Mouse (Mus musculus) liver, embryonic 16.5 days (tissue): ENCODE data around the gene 1700029I15Rik. TPM values are rescaled to one million over a fixed set of nuclear protein-coding genes. Genes with fewer than 3 reads are reported as not detected.
A peak's percentile ranks its signal among the peaks of the same experiment; 100 is the strongest.

Source experiments
- ATAC-seq: fragments of 200-750 bp; cut with Nextera tagmentation; 2 replicates; pipeline ENCODE4 v1.8.0; 2017; ENCODE audit warnings: low read depth, mild to moderate bottlenecking, moderate number of reproducible peaks, moderate library complexity
- H3K27ac ChIP-seq: fragments of 300-500 bp; sonication (generic); 2 replicates; pipeline ENCODE4 v1.5.1; 2014; ENCODE audit warnings: mild to moderate bottlenecking, low read length
- H3K27me3 ChIP-seq: fragments of 300-500 bp; sonication (generic); 2 replicates; pipeline ENCODE4 v1.6.1; 2014; ENCODE audit warnings: low read depth, low read length, mixed read lengths; ENCODE audit not compliant: control insufficient read depth, insufficient read depth
- H3K36me3 ChIP-seq: fragments of 300-500 bp; sonication (generic); 2 replicates; pipeline ENCODE4 v1.6.1; 2014; ENCODE audit warnings: mild to moderate bottlenecking; ENCODE audit not compliant: control insufficient read depth, insufficient read depth
- H3K4me1 ChIP-seq: fragments of 300-500 bp; sonication (generic); 2 replicates; pipeline ENCODE4 v1.6.1; 2014; ENCODE audit warnings: low read depth, low read length, mixed read lengths; ENCODE audit not compliant: control insufficient read depth
- H3K4me2 ChIP-seq: fragments of 300-500 bp; sonication (generic); 2 replicates; pipeline ENCODE4 v1.6.1; 2014; ENCODE audit warnings: low read depth, low read length, mixed read lengths
- H3K4me3 ChIP-seq: fragments of 300-500 bp; sonication (generic); 2 replicates; pipeline ENCODE4 v1.5.1; 2014; ENCODE audit warnings: low read depth, mild to moderate bottlenecking, low read length
- H3K9ac ChIP-seq: fragments of 300-500 bp; sonication (generic); 2 replicates; pipeline ENCODE4 v1.6.1; 2014; ENCODE audit warnings: low read depth, low read length
- H3K9me3 ChIP-seq: fragments of 300-500 bp; sonication (generic); replicated peaks from 2 replicates; pipeline ENCODE4 v1.6.1; 2016; ENCODE audit warnings: low read length; ENCODE audit not compliant: control insufficient read depth
- WGBS: fragments of 180-500 bp; shearing (Covaris S2); extraction: QIAGEN DNeasy Blood & Tissue Kit; methylation state at CpG from one replicate; pipeline ENCODE4 v1.1.7; 2014; ENCODE audit not compliant: insufficient replicate concordance; 5-methylcytosine and 5-hydroxymethylcytosine counted together
- polyA plus RNA-seq: library from polyadenylated mRNA; unstranded; fragments of >200 nt; fragmentation: Nextera tagmentation; extraction: Ambion mirVana; gene quantifications from 2 replicates; pipeline ENCODE4 v1.2.1, GENCODE M21; 2015

The 1700029I15Rik gene
- polyA plus RNA-seq, 1 experiment from 2014 or later, result 1.5 TPM

GRCm38 (mm10) chr2:92426426-92426825 is 44.1 kb downstream of the 1700029I15Rik start:
- H3K36me3 ChIP-seq, result peaks cover 33% of the 10 kb centered on the region
- no peak overlapping the region for H3K9ac ChIP-seq
- H3K4me3 ChIP-seq, result no peak overlapping the region
- no peaks in the 10 kb centered on the region for H3K9me3 ChIP-seq
- peaks cover 38% of the 10 kb centered on the region for H3K4me1 ChIP-seq
- WGBS, result 86% methylated on average over 3 of the region's 3 CpGs
- H3K4me2 ChIP-seq, result no peak overlapping the region
- H3K27me3 ChIP-seq, result no peaks in the 10 kb centered on the region
- no peak for ATAC-seq
- no peak overlapping the region for H3K27ac ChIP-seq

DNA sequence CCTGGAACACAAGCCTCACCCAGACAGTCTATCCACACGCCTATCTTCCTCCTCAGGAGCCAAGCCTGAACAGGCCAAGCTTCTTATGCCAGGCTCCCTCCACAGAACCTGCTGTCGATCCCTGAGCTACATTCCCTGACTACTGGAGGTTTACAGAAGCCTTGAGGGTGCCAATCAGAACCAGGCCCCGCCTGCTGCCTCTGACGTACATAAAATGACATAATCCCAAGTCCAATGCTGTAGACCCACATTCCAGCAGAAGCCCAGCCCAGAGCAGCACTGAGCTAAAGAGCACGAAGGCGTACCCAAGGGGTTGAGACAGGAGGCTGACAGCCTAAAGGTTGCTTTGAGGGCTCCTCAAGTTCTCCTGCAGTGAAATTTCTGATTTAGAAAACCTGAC is 45.5 kb downstream of the 1700029I15Rik start:
- Histone ChIP-seq H3K9me3 (no peaks in the 10 kb centered on the region), H3K36me3 (peaks cover 21% of the 10 kb centered on the region), H3K27me3 (no peaks in the 10 kb centered on the region), H3K4me2 (no peak overlapping the region), H3K4me1 (peaks cover 50% of the 10 kb centered on the region), H3K4me3 (no peak overlapping the region), H3K9ac (0 out of 2 replicates have a peak overlapping the region, but pooled peaks have one; percentile 12), H3K27ac (no peak overlapping the region)
- peak; percentile 67 for ATAC-seq
- 59% methylated on average over 6 of the region's 6 CpGs for WGBS

DNA sequence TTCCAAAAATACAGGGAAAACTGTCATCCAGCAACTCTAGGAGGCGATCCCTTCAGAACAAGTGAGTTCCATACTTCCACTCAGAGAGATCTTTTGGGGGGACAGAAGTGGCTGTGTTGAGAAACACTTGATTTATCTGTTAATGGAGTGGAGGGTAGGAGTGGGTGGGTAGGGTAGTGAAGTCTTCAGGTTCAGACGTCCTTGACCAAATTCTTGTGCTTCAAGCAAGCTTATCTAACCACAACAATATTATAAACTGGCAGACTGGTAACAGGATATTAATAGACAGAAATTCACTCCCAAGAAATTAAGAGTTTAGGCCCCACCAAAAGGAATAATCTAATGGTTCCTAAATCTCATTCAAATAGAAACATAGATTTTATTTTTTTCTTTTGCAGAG is 47.8 kb downstream of the 1700029I15Rik start:
- WGBS, result 50% methylated on average over 2 of the region's 2 CpGs
- Histone ChIP-seq H3K4me2 (no peak overlapping the region), H3K9me3 (no peaks in the 10 kb centered on the region), H3K4me1 (peaks cover 63% of the 10 kb centered on the region), H3K36me3 (peaks cover 7% of the 10 kb centered on the region; the same call in 1 of the 2 replicates), H3K4me3 (no peak overlapping the region), H3K27ac (no peak overlapping the region), H3K9ac (no peak overlapping the region), H3K27me3 (no peaks in the 10 kb centered on the region)
- no peak for ATAC-seq

DNA sequence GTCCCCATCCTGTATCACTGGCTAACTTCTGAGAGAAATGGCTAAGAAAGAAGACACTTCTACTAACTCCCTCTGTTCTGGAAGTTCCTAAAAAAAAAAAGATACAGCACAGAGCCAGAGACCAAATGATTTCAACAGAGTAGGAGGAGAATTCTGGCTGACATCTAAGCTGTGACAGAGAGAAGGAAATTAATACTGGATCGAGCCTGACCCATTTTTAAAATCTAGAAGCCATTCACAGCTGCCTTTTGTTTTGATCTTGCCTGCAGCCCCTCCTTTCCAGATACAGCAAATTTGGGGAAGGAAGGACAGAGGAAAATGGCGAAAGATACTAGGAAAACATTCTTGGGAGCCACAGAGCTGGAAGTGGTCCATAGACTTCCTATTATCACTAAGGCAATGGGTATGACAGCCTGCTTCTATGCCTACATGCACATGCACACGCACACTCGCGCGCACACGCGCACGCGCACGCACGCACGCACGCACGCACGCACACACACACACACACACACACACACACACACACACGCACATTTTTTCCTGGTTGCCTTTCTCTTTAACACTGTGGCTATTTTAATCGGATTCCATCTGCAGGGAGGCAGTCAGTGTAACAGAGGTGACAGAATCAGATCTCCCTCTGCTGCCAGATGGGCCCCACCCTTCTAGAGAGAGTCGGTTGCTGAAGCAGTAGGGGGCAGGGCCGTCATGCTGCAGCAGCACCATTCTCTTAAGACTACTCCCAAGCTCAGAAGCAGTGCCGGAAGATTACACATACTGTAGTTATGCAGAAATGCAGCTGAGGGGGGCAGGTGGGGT is 48.6 kb downstream of the 1700029I15Rik start:
- Histone ChIP-seq H3K4me3 (peak overlapping the region; percentile 82), H3K27me3 (no peaks in the 10 kb centered on the region), H3K27ac (peak overlapping the region; percentile 57), H3K4me2 (peak overlapping the region; percentile 98), H3K9ac (peak overlapping the region; percentile 36), H3K9me3 (no peaks in the 10 kb centered on the region), H3K4me1 (peaks cover 58% of the 10 kb centered on the region), H3K36me3 (0 out of 2 replicates have a peak, but pooled peaks cover 2% of the 10 kb centered on the region)
- ATAC-seq, result no peak
- WGBS, result 44% methylated on average over 21 of the region's 21 CpGs

GRCm38 (mm10) chr2:92431611-92432179 is 49.4 kb downstream of the 1700029I15Rik start:
- Histone ChIP-seq H3K36me3 (no peaks in the 10 kb centered on the region), H3K4me1 (peaks cover 58% of the 10 kb centered on the region), H3K4me3 (peak overlapping the region; percentile 82), H3K9ac (peak overlapping the region; percentile 36), H3K27me3 (no peaks in the 10 kb centered on the region), H3K9me3 (no peaks in the 10 kb centered on the region), H3K4me2 (peak overlapping the region; percentile 98), H3K27ac (peak overlapping the region; percentile 57)
- no peak for ATAC-seq
- 38% methylated on average over 11 of the region's 11 CpGs for WGBS

DNA sequence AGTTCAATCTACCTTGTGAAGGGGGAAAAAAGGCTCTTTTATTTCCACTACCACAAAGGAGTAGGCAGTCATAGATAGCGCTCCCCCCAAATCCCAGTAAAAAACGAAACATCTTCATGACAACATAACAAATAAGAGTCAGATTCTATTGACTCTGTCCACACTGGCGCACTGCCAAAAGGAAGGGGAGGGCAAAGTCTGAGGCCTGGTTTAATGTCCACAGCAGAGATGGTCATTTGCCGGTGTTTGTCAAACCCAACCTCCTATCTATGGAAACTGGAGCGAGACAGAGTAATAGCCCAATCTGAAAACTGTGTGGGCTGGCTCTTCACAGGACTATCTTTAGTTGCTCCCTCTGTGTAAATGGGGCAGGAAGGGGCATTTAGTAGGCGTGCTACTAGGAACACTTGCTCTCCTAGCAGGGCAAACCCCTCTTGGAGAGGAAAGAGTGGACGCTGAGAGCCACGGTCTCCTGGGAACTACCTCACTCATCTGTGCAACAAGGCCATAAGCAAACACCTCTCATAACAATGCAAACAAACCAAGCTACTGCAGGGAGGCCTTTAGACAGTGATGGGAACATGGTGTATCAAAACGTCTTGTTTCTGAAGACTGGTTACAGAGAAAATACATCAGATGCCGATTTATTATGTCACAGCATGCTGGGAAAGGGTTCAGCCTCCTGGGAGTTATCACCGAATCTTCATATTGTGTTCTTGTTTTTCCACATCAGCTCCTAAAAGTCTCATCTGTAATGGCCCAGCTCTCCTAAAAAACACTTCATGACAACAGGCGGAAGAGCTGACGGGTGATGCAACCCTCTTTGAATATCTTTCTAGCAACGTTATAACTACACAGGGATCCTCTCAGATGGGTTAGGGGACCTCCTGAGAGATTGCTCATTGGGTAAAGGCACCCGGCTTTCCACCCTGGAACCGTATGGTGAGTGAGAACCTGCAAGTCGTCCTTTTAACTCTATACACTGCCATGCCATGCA is 50.3 kb downstream of the 1700029I15Rik start:
- peak overlapping the region; percentile 57 for H3K27ac ChIP-seq
- no peaks in the 10 kb centered on the region for H3K9me3 ChIP-seq
- peak; percentile 2; the same call in 1 of the 2 replicates for ATAC-seq
- no peaks in the 10 kb centered on the region for H3K27me3 ChIP-seq
- peak overlapping the region; percentile 84 for H3K9ac ChIP-seq
- H3K4me3 ChIP-seq, result peak overlapping the region; percentile 82
- H3K4me2 ChIP-seq, result peak overlapping the region; percentile 98
- 38% methylated on average over 17 of the region's 17 CpGs for WGBS
- peaks cover 61% of the 10 kb centered on the region for H3K4me1 ChIP-seq
- H3K36me3 ChIP-seq, result no peaks in the 10 kb centered on the region

DNA sequence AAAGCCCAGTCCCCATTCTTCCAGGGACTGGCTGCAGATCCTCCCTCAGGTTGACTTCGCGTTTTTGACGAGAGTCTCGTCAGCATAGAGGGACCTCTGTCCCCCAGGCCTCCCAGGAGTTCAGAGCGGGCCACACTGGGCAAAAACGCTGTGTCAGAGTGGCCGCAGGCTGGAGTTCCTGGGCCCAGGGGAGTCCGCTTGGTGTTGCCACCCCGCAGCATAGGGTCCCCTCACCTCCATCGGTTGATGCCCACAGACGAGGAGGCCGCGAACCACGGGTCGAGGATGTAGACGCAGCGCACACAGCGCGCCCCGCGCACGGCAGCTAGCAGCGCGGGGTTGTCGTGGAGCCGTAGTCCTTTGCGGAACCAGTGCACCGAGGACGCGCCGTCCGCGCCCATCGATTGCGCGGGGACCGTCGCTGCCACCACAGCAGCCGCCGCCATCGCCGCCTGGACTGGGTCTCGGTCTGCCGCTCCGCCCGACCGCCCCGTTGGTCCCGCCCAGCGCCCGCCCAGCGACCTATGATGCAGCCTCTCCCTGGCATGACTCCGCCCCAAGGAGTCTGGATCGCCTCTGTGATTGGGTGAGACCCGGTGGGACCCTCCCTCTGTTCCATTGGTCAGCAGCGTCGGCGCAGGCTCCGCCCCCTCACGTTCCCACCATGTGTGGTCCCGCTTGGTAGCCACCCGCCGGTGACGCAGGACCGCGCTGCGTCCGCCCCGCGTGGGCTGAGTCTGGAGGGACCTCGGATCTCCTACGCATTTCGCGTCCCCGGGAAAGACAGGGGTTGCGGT is 51.4 kb downstream of the 1700029I15Rik start, which contains the start of gene Cry2:
Gene Cry2, minus strand, starts transcription at position 466 of the 797 bp plus-strand sequence.
- H3K27ac ChIP-seq, result peak within 1 kb of the TSS; percentile 57
- peak; percentile 97 for ATAC-seq
- peaks cover 56% of the 10 kb centered on the region for H3K4me1 ChIP-seq
- peak within 1 kb of the TSS; percentile 82 for H3K4me3 ChIP-seq
- peak within 1 kb of the TSS; percentile 84 for H3K9ac ChIP-seq
- no peaks in the 10 kb centered on the region for H3K27me3 ChIP-seq
- peak within 1 kb of the TSS; percentile 98 for H3K4me2 ChIP-seq
- no peaks in the 10 kb centered on the region for H3K9me3 ChIP-seq
- WGBS, result under 1% methylated on average over 75 of the region's 76 CpGs
- no peaks in the 10 kb centered on the region for H3K36me3 ChIP-seq

GRCm38 (mm10) chr2:92434375-92434745 is 52.0 kb downstream of the 1700029I15Rik start:
- Histone ChIP-seq H3K36me3 (no peaks in the 10 kb centered on the region), H3K9me3 (no peaks in the 10 kb centered on the region), H3K4me2 (peak overlapping the region; percentile 91), H3K4me3 (peak overlapping the region; percentile 82), H3K9ac (peak overlapping the region; percentile 54), H3K27ac (no peak overlapping the region), H3K4me1 (peaks cover 52% of the 10 kb centered on the region), H3K27me3 (no peaks in the 10 kb centered on the region)
- ATAC-seq, result no peak
- WGBS, result 8% methylated on average over 12 of the region's 12 CpGs
